Mouse (Mus musculus) intestine, embryonic 16.5 days (tissue): ENCODE data around the gene P2ry6. TPM values are rescaled to one million over a fixed set of nuclear protein-coding genes. Genes with fewer than 3 reads are reported as not detected.

Source experiments
- ATAC-seq: fragments of 200-750 bp; cut with Nextera tagmentation; 2 replicates; pipeline ENCODE4 v1.8.0; 2017; ENCODE audit warnings: moderate TSS enrichment, moderate library complexity
- H3K27ac ChIP-seq: fragments of 300-500 bp; sonication (generic); 2 replicates; pipeline ENCODE4 v1.5.1; 2014; ENCODE audit warnings: mild to moderate bottlenecking, low read length
- H3K27me3 ChIP-seq: fragments of 300-500 bp; sonication (generic); replicated peaks from 2 replicates; pipeline ENCODE4 v1.6.1; 2014; ENCODE audit warnings: low read length, control low read depth, mixed read lengths; ENCODE audit not compliant: control insufficient read depth, insufficient read depth
- H3K36me3 ChIP-seq: fragments of 300-500 bp; sonication (generic); 2 replicates; pipeline ENCODE4 v1.6.1; 2014; ENCODE audit warnings: low read length, control low read depth; ENCODE audit not compliant: control insufficient read depth, insufficient read depth
- H3K4me1 ChIP-seq: fragments of 300-500 bp; sonication (generic); 2 replicates; pipeline ENCODE4 v1.6.1; 2014; ENCODE audit warnings: low read length, control low read depth, mixed read lengths; ENCODE audit not compliant: control insufficient read depth, insufficient read depth
- H3K4me2 ChIP-seq: fragments of 300-500 bp; sonication (generic); 2 replicates; pipeline ENCODE4 v1.6.1; 2014; ENCODE audit warnings: low read depth, low read length, control low read depth
- H3K4me3 ChIP-seq: fragments of 300-500 bp; sonication (generic); 2 replicates; pipeline ENCODE4 v1.5.1; 2014; ENCODE audit warnings: mild to moderate bottlenecking, low read length
- H3K9ac ChIP-seq: fragments of 300-500 bp; sonication (generic); 2 replicates; pipeline ENCODE4 v1.6.1; 2014; ENCODE audit warnings: low read depth, low read length
- H3K9me3 ChIP-seq: fragments of 300-500 bp; sonication (generic); 2 replicates; pipeline ENCODE4 v1.6.1; 2016; ENCODE audit warnings: low read length, control low read depth; ENCODE audit not compliant: control insufficient read depth
- WGBS: fragments of 180-500 bp; shearing (Covaris S2); extraction: QIAGEN DNeasy Blood & Tissue Kit; methylation state at CpG from one replicate; pipeline ENCODE4 v1.1.7; 2014; 5-methylcytosine and 5-hydroxymethylcytosine counted together
- polyA plus RNA-seq: library from polyadenylated mRNA; unstranded; fragments of >200 nt; fragmentation: Nextera tagmentation; extraction: Ambion mirVana; gene quantifications from 2 replicates; pipeline ENCODE4 v1.2.1, GENCODE M21; 2015

The P2ry6 gene
- polyA plus RNA-seq, 1 experiment from 2014 or later, result 9.8 TPM

DNA sequence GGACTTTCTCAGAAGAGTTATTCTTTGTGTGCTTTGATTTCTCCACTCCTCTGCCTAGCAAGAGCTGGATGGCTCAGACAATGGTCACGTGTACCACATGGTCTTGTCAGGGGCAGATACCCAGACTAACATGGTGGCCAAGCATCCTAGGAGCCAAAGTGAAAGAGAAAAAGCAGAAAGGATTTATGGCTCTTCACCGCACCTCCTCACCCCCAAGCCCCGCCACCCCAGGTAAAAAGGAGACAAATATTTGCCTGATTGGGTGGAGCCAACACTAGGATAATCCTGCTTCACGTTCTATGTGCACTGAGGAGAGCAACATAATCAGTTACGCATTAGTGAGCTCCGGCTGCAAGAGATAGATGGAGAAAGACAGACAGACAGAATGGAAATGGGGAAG, 6.1 kb downstream of the P2ry6 start:
- no peaks in the 10 kb centered on the region for H3K36me3 ChIP-seq
- no peaks in the 10 kb centered on the region for H3K27me3 ChIP-seq
- no peak for ATAC-seq
- no peak overlapping the region for H3K4me3 ChIP-seq
- no peak overlapping the region for H3K9ac ChIP-seq
- no peak overlapping the region for H3K27ac ChIP-seq
- WGBS, result 64% methylated on average over 6 of the region's 6 CpGs
- no peaks in the 10 kb centered on the region for H3K9me3 ChIP-seq
- peaks cover 15% of the 10 kb centered on the region; the same call in 1 of the 2 replicates for H3K4me1 ChIP-seq
- no peak overlapping the region for H3K4me2 ChIP-seq

DNA sequence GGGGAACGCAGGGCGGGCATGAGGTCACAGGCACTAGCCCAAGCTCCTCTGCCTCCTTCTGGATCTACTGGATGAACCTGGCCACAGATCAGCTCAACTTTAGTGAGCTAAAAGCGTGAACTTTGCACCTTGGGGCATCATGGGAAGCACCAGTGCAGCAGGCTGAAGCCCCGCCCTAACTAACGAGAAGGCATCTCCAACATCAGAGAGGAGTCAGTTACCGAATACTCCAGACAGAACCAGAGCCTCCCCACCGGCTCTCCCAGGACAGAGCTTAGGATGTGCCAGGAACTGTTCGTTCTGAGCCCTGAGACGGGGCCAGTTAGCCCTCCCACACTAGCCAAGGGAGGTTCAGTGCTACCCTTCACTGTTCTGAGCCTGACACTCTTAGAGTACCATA, 6.6 kb downstream of the P2ry6 start:
- no peaks in the 10 kb centered on the region for H3K27me3 ChIP-seq
- H3K27ac ChIP-seq, result no peak overlapping the region
- H3K9ac ChIP-seq, result no peak overlapping the region
- WGBS, result 68% methylated on average over 9 of the region's 9 CpGs
- no peaks in the 10 kb centered on the region for H3K9me3 ChIP-seq
- H3K4me3 ChIP-seq, result no peak overlapping the region
- H3K36me3 ChIP-seq, result no peaks in the 10 kb centered on the region
- no peak overlapping the region for H3K4me2 ChIP-seq
- peak; percentile 49 for ATAC-seq
- peaks cover 18% of the 10 kb centered on the region; the same call in 1 of the 2 replicates for H3K4me1 ChIP-seq

DNA sequence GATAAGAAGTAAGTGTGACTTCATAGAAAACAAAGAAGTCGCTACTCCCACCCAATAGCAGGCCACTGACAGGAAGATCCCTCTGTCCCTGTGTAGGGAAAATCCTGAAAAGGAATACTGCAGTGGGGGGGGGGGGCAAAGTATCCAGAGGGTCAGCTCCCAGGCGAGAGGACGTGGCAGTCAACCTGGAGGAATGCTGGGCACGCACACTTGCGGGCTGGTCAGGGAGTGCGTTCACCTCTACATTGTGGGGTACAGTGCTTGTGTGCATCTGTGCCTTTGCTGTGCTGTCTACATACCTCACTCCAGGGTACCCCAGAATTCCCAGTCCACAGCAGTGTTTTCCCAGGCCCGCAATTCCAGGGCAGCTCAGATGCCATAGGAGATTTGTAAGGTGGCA, 8.4 kb downstream of the P2ry6 start:
- no peak overlapping the region for H3K9ac ChIP-seq
- no peak overlapping the region for H3K4me3 ChIP-seq
- ATAC-seq, result no peak
- no peaks in the 10 kb centered on the region for H3K9me3 ChIP-seq
- H3K27ac ChIP-seq, result no peak overlapping the region
- H3K4me2 ChIP-seq, result no peak overlapping the region
- 90% methylated on average over 7 of the region's 7 CpGs for WGBS
- H3K4me1 ChIP-seq, result peaks cover 18% of the 10 kb centered on the region; the same call in 1 of the 2 replicates
- H3K27me3 ChIP-seq, result no peaks in the 10 kb centered on the region
- H3K36me3 ChIP-seq, result no peaks in the 10 kb centered on the region

DNA sequence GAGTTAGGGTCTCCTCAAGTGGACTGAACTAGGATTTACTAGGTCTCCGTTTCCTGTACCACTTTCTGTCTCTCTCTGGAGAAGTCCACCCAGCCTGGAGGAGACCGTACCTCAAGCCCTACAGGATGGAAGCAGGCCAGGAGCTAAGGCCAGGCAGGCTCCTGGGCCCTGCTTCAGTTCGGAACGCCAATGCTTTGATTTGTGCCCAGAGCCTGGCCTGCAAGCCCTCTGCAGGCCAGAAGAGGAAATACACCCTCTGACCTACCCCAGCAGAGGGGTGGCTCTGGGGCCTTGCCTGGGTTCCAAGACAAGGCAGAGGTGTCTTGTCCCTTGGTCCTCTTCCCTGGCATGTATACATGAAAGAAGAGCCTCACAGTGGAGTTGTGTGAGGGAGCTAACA, 9.4 kb downstream of the P2ry6 start:
- no peak overlapping the region for H3K4me2 ChIP-seq
- 19% methylated on average over 4 of the region's 4 CpGs for WGBS
- no peaks in the 10 kb centered on the region for H3K9me3 ChIP-seq
- H3K9ac ChIP-seq, result no peak overlapping the region
- peaks cover 18% of the 10 kb centered on the region; the same call in 1 of the 2 replicates for H3K4me1 ChIP-seq
- no peaks in the 10 kb centered on the region for H3K27me3 ChIP-seq
- no peaks in the 10 kb centered on the region for H3K36me3 ChIP-seq
- no peak overlapping the region for H3K27ac ChIP-seq
- no peak overlapping the region for H3K4me3 ChIP-seq
- ATAC-seq, result peak; percentile 24; the same call in 1 of the 2 replicates

DNA sequence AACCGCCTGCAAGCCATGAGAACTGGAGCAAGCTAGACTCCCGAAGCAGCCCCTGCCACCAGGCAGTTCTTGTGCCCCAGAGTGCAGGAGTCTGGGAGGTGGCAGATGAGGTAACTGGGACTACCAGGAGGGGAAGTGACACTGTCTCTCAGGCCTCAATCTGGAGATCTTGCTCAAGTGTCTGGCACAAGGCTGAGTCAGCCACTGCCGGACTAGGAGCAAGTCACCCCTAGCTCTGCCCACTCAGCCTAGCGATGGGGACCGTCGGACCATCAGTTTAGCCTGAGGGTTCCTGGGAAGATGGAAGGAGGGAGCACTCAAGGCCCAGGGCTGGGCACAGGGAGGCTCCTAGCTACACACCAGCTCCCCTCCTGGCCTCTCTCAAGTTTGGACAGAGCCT, 10.2 kb downstream of the P2ry6 start:
- no peaks in the 10 kb centered on the region for H3K9me3 ChIP-seq
- peak overlapping the region; percentile 46; the same call in 1 of the 2 replicates for H3K9ac ChIP-seq
- H3K4me1 ChIP-seq, result peaks cover 16% of the 10 kb centered on the region; the same call in 1 of the 2 replicates
- no peak overlapping the region for H3K4me3 ChIP-seq
- no peak for ATAC-seq
- no peak overlapping the region for H3K4me2 ChIP-seq
- WGBS, result 81% methylated on average over 6 of the region's 6 CpGs
- H3K36me3 ChIP-seq, result no peaks in the 10 kb centered on the region
- no peaks in the 10 kb centered on the region for H3K27me3 ChIP-seq
- peak overlapping the region; percentile 25; the same call in 1 of the 2 replicates for H3K27ac ChIP-seq

DNA sequence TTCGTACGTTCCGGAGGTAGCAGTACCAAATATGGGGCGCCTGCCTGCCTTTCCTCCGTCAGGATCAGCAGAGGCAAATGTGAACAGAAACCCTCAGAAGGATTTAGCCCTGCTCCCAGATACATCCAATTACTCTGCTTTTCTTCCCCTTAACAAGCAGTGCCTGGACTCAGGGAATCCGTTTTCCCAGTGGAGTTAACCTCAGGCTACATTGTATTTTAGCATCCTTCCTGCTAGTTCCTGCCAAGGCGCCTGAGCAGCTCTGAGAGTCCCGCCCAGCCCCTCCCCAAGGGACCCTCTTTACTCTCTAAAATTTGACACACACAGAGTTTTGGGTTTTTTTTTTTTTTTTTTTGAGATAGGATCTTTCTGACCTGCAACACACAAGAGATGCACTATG, 11.1 kb downstream of the P2ry6 start:
- H3K36me3 ChIP-seq, result no peaks in the 10 kb centered on the region
- ATAC-seq, result no peak
- 67% methylated on average over 8 of the region's 8 CpGs for WGBS
- H3K4me1 ChIP-seq, result peaks cover 16% of the 10 kb centered on the region; the same call in 1 of the 2 replicates
- 0 out of 2 replicates have a peak overlapping the region, but pooled peaks have one; percentile 7 for H3K4me3 ChIP-seq
- 0 out of 2 replicates have a peak, but pooled peaks cover 4% of the 10 kb centered on the region for H3K9me3 ChIP-seq
- no peaks in the 10 kb centered on the region for H3K27me3 ChIP-seq
- H3K9ac ChIP-seq, result no peak overlapping the region
- H3K27ac ChIP-seq, result 0 out of 2 replicates have a peak overlapping the region, but pooled peaks have one; percentile 18
- no peak overlapping the region for H3K4me2 ChIP-seq

DNA sequence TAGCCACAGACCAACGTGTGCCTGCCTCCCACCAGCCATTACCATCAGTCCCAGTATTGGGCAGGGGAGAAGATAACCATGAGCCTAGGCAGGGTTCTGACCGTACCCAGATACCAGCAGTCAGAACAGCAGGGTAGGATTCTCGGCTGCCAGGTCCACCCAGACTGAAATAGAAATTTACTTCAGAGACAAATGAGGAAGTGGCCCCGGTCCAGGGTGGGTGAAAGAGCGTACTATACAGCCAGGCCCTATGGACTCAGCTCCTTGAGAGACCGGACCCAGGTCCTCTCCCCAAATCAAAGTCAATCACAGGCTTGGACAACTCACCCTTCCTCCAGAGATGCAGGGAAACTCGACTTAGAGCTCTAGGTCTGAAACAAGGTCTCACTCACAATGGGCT, 13.3 kb downstream of the P2ry6 start:
- WGBS, result 75% methylated on average over 7 of the region's 7 CpGs
- H3K36me3 ChIP-seq, result no peaks in the 10 kb centered on the region
- H3K4me2 ChIP-seq, result no peak overlapping the region
- H3K4me3 ChIP-seq, result no peak overlapping the region
- H3K9ac ChIP-seq, result peak overlapping the region; percentile 0; the same call in 1 of the 2 replicates
- no peak for ATAC-seq
- no peaks in the 10 kb centered on the region for H3K27me3 ChIP-seq
- 0 out of 2 replicates have a peak, but pooled peaks cover 11% of the 10 kb centered on the region for H3K4me1 ChIP-seq
- 0 out of 2 replicates have a peak, but pooled peaks cover 4% of the 10 kb centered on the region for H3K9me3 ChIP-seq
- no peak overlapping the region for H3K27ac ChIP-seq

DNA sequence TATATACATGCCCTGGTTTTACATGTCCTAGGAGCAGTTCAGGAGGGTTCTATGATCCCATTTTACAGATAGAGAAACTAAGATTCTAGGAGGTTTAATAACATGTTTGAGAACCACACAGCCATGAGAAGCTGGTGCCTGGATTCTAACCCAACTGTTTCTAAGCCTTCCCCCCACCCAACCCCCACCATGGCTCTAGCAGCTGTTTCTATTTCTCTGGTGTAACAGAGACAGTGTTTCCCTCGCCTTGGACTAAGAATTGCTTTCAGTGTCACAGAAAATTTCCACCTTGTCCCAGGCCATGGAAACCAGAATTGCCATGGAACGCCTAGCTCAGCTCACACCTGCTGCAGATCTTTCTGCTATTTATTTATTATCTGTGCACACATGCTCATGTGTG, 14.0 kb downstream of the P2ry6 start:
- 77% methylated on average over 2 of the region's 2 CpGs for WGBS
- Histone ChIP-seq H3K4me2 (no peak overlapping the region), H3K9ac (peak overlapping the region; percentile 0; the same call in 1 of the 2 replicates), H3K36me3 (no peaks in the 10 kb centered on the region), H3K4me3 (no peak overlapping the region), H3K4me1 (0 out of 2 replicates have a peak, but pooled peaks cover 11% of the 10 kb centered on the region), H3K27ac (no peak overlapping the region), H3K27me3 (no peaks in the 10 kb centered on the region), H3K9me3 (peaks cover 4% of the 10 kb centered on the region; the same call in 1 of the 2 replicates)
- no peak for ATAC-seq

DNA sequence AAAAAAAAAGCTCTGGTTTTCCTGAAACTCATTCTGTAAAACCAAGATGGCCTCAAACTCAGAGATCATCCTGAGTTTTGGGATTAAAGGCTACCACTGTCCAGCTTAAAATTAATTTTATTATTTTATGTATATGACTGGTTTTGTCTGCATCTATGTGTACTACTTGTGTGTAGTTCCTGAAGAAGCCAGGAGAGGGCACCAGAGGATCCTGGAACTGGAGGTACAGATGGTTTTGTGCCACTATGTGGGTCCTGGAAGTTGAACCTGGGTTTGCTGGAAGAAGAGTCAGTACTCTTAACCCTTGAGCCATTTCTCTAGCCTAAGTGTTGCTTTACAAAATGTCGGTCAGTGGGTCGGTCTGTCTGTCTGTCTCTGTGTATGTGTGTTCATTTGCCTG, 16.0 kb downstream of the P2ry6 start:
- H3K27ac ChIP-seq, result no peak overlapping the region
- 0 out of 2 replicates have a peak, but pooled peaks cover 4% of the 10 kb centered on the region for H3K4me1 ChIP-seq
- H3K27me3 ChIP-seq, result no peaks in the 10 kb centered on the region
- no peaks in the 10 kb centered on the region for H3K36me3 ChIP-seq
- H3K9me3 ChIP-seq, result peaks cover 4% of the 10 kb centered on the region; the same call in 1 of the 2 replicates
- no peak overlapping the region for H3K4me2 ChIP-seq
- H3K9ac ChIP-seq, result no peak overlapping the region
- 94% methylated on average over 2 of the region's 2 CpGs for WGBS
- no peak for ATAC-seq
- H3K4me3 ChIP-seq, result no peak overlapping the region

DNA sequence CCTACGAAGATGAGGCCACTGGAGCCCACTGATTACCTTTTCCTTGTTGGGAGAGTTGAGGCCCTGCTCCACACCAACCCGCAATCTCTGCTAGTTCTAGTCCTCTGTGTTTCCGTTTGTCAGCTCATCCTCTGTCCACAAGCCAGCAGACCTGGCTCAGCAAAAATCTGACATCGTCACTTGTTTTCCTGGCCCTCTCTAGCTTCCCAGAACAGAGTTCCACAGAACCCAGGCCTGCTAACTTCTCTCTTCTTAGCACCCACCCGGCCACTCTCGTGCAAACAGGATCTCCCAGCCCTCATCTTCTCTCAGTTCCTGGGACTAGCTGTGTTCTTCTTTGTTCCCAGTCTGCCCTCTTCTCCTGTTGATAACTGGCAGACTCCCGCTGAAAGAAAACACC, 21.8 kb downstream of the P2ry6 start:
- Histone ChIP-seq H3K4me1 (peaks cover 19% of the 10 kb centered on the region), H3K36me3 (no peaks in the 10 kb centered on the region), H3K4me3 (no peak overlapping the region), H3K27me3 (no peaks in the 10 kb centered on the region), H3K4me2 (no peak overlapping the region), H3K9me3 (no peaks in the 10 kb centered on the region; the same call in 1 of the 2 replicates), H3K27ac (no peak overlapping the region), H3K9ac (no peak overlapping the region)
- WGBS, result 73% methylated on average over 7 of the region's 7 CpGs
- ATAC-seq, result no peak
